In genomic region chr8:44934850-44935497, GRCm38 (mm10) we compare ENCODE assay signal across 7 mouse cellular contexts. TPM values are rescaled to one million over a fixed set of nuclear protein-coding genes. Genes with fewer than 3 reads are reported as not detected.
DNase-seq lines count a peak whose midpoint lies in the region; ATAC-seq and TF ChIP-seq lines count a peak whose summit lies in the region.

Fat1 (plus strand) TSS chr8:44935447.

- DNase-seq in embryo, embryonic 9.5 days (ENCODE audit: extremely low spot score): peak; percentile 96
- no peak for DNase-seq in gonadal fat pad, adult 2 months (ENCODE audit: low read depth)
- peak; percentile 91 for DNase-seq in left cerebral cortex, postnatal 4 days

- no peak for TF ChIP-seq CTCF in bone marrow macrophage, adult 2 months (IDR thresholded peaks at IDR 0.05; ENCODE audit: low read depth, low read length)

- H3K9ac ChIP-seq in intestine, embryonic 16.5 days (ENCODE audit: low read depth, low read length): peak within 1 kb of the TSS; percentile 80
- H3K9ac ChIP-seq in midbrain, embryonic 13.5 days (replicated peaks): peak within 1 kb of the TSS; percentile 74
- peak within 1 kb of the TSS; percentile 93 for H3K9ac ChIP-seq in stomach, embryonic 16.5 days (ENCODE audit: low read length)

- H3K36me3 ChIP-seq in intestine, embryonic 16.5 days (ENCODE audit: control insufficient read depth, insufficient read depth, low read length): no peaks in the 10 kb centered on the region
- no peaks in the 10 kb centered on the region for H3K36me3 ChIP-seq in midbrain, embryonic 13.5 days
- H3K36me3 ChIP-seq in stomach, embryonic 16.5 days (ENCODE audit: control insufficient read depth, insufficient read depth, low read length): no peaks in the 10 kb centered on the region; the same call in 1 of the 2 replicates

- no peaks in the 10 kb centered on the region for H3K27me3 ChIP-seq in intestine, embryonic 16.5 days (replicated peaks; ENCODE audit: control insufficient read depth, insufficient read depth, low read length)
- 0 out of 2 replicates have a peak, but pooled peaks cover 5% of the 10 kb centered on the region for H3K27me3 ChIP-seq in midbrain, embryonic 13.5 days
- H3K27me3 ChIP-seq in stomach, embryonic 16.5 days (ENCODE audit: control insufficient read depth, insufficient read depth, low read length): no peaks in the 10 kb centered on the region

- no peak for TF ChIP-seq POLR2A in bone marrow macrophage, adult 2 months (IDR thresholded peaks at IDR 0.05; ENCODE audit: borderline replicate concordance, low read depth, low read length)

- H3K9me3 ChIP-seq in intestine, embryonic 16.5 days (ENCODE audit: control insufficient read depth, low read length): no peaks in the 10 kb centered on the region
- no peaks in the 10 kb centered on the region for H3K9me3 ChIP-seq in midbrain, embryonic 13.5 days
- H3K9me3 ChIP-seq in stomach, embryonic 16.5 days (replicated peaks; ENCODE audit: control insufficient read depth, low read length): no peaks in the 10 kb centered on the region

- peak within 1 kb of the TSS; percentile 23 for H3K4me3 ChIP-seq in bone marrow macrophage, adult 2 months (ENCODE audit: insufficient read depth, low read length)
- peak within 1 kb of the TSS; percentile 90 for H3K4me3 ChIP-seq in intestine, embryonic 16.5 days (ENCODE audit: low read length)
- peak within 1 kb of the TSS; percentile 79 for H3K4me3 ChIP-seq in midbrain, embryonic 13.5 days (replicated peaks)
- H3K4me3 ChIP-seq in stomach, embryonic 16.5 days (replicated peaks; ENCODE audit: low read length): peak within 1 kb of the TSS; percentile 89

- no peak within 1 kb of the TSS for H3K27ac ChIP-seq in bone marrow macrophage, adult 2 months (ENCODE audit: insufficient read depth, low read depth, low read length)
- peak within 1 kb of the TSS; percentile 95 for H3K27ac ChIP-seq in intestine, embryonic 16.5 days (ENCODE audit: low read length)
- H3K27ac ChIP-seq in midbrain, embryonic 13.5 days: peak within 1 kb of the TSS; percentile 80
- H3K27ac ChIP-seq in stomach, embryonic 16.5 days (ENCODE audit: low read length): peak within 1 kb of the TSS; percentile 97

- H3K4me2 ChIP-seq in intestine, embryonic 16.5 days (ENCODE audit: low read depth, low read length): peak within 1 kb of the TSS; percentile 85
- peak within 1 kb of the TSS; percentile 76 for H3K4me2 ChIP-seq in midbrain, embryonic 13.5 days (replicated peaks)
- H3K4me2 ChIP-seq in stomach, embryonic 16.5 days (ENCODE audit: low read depth, low read length): peak within 1 kb of the TSS; percentile 78

- WGBS in intestine, embryonic 16.5 days: under 1% methylated on average over 49 of the region's 49 CpGs
- under 1% methylated on average over 49 of the region's 49 CpGs for WGBS in midbrain, embryonic 13.5 days
- under 1% methylated on average over 49 of the region's 49 CpGs for WGBS in stomach, embryonic 16.5 days

- peak; percentile 81 for ATAC-seq in intestine, embryonic 16.5 days
- ATAC-seq in midbrain, embryonic 13.5 days: peak; percentile 55
- ATAC-seq in stomach, embryonic 16.5 days (ENCODE audit: insufficient read depth, low FRiP score): peak; percentile 85

- H3K4me1 ChIP-seq in bone marrow macrophage, adult 2 months (ENCODE audit: control insufficient read depth, insufficient read depth, low read length): no peaks in the 10 kb centered on the region
- H3K4me1 ChIP-seq in intestine, embryonic 16.5 days (ENCODE audit: control insufficient read depth, insufficient read depth, low read length): 0 out of 2 replicates have a peak, but pooled peaks cover 6% of the 10 kb centered on the region
- H3K4me1 ChIP-seq in midbrain, embryonic 13.5 days (replicated peaks): peaks cover 26% of the 10 kb centered on the region
- peaks cover 8% of the 10 kb centered on the region for H3K4me1 ChIP-seq in stomach, embryonic 16.5 days (ENCODE audit: control insufficient read depth, insufficient read depth, low read length)

- intact Hi-C loops in left cerebral cortex, postnatal 4 days (cut with DNase I): loop anchor here (5.0 kb wide), 2 partner anchors 302 to 908 kb away; no protein-coding TSS in a partner anchor

RNA-seq across cellular contexts. Expression of gene Fat1, which starts in this region (rescaled TPM):
- 0.63 and 1.4 TPM in 2 replicates for polyA plus RNA-seq in bone marrow macrophage, adult 2 months (2012; ENCODE audit: insufficient read depth, insufficient read length, missing spikeins)
- polyA plus RNA-seq in gonadal fat pad, adult 2 months (2012; rRNA removed): 34.8 and 51.9 TPM in 2 replicates
- 10.8 and 11.4 TPM in 2 replicates for polyA plus RNA-seq in intestine, embryonic 16.5 days (2015; fragmentation: Nextera tagmentation; extraction: Ambion mirVana)
- total RNA-seq in left cerebral cortex, postnatal 4 days (2021): 10 to 100 TPM; 73.2 to 79.6 TPM
- 10.9 and 11.9 TPM in 2 replicates for polyA plus RNA-seq in midbrain, embryonic 13.5 days (2015; fragmentation: Nextera tagmentation; extraction: Ambion mirVana)
- 20.2 and 20.8 TPM in 2 replicates for polyA plus RNA-seq in stomach, embryonic 16.5 days (2015; fragmentation: Nextera tagmentation; extraction: Ambion mirVana)

Comparison
In these comparisons a context has a peak if more than half of its experiments do, and no peak if none do; other contexts are left out.
1. H3K4me3 ChIP-seq: peak in every context shown above with its lines; median percentile 90 in intestine, embryonic 16.5 days; 89 in stomach, embryonic 16.5 days; 79 in midbrain, embryonic 13.5 days; 23 in bone marrow macrophage, adult 2 months.